Mouse (Mus musculus): Measurements from ENCODE around the gene Zfp758.
"Not testable (repeated sequence)": the region's sequence is repeated elsewhere in the genome, so short reads cannot be mapped to it uniquely, and the experiment has no call there.

Zfp758 gene

DNA sequence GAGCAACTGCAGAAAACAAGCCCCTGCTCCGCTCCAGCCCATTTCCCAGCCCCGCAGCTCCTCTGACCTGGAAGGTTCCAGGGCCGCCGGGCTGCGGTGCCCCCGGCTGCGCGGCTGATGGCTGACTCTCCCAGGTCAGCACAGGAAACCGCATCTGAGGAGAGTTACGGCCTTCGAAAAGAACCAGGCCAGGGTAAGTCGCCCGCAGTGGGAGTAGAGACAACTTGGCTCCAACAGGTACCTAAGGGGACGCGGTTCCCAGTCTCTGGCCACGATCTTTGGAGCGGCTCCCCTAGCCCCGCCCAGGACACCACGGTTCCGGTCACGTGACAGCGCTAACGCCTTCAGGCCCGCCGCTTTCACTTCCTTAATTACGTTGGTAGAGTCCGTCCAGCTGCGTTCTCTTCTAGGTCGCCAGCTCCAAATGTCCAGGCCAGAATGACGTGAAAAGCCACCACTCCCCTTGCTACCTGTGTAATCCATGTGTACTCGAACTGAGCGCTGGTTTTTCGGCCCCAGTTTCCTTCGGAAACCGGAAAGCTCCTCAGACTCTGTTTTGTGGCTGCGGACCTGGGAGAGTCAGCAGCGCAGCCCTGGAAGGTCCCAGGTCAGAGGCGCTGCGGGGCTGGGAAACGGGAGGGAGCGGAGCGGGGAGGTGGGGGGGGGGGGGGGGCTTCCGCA is at the start of gene Zfp758, which contains the start of gene Zfp944:
Gene Zfp758, plus strand, starts transcription at position 353 of the 681 bp plus-strand sequence.
Gene Zfp944, minus strand, starts transcription at position 300 of the 681 bp plus-strand sequence.
- peak; percentile 58 for DNase-seq (ENCODE audit: low spot score)

DNA sequence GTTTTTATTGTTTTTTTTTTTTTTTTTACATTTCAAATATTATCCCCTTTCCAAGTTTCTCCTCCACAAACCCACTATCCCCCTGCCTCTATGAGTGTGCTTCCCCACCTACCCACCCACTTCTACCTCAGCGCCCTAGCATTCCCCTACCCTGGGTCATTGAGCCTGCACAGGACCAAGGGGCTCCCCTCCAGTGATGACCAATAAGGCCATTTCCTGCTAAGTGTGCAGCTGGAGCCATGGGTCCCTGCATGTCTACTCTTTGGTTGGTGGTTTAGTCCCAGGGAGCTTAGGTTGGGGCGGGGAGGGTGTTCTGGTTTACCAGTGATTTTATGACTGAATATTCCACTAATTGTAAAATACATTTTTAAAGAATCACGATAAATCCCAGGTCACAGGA is 47.0 kb upstream of the Zfp758 start:
- not testable (repeated sequence) for DNase-seq (ENCODE audit: low spot score)

DNA sequence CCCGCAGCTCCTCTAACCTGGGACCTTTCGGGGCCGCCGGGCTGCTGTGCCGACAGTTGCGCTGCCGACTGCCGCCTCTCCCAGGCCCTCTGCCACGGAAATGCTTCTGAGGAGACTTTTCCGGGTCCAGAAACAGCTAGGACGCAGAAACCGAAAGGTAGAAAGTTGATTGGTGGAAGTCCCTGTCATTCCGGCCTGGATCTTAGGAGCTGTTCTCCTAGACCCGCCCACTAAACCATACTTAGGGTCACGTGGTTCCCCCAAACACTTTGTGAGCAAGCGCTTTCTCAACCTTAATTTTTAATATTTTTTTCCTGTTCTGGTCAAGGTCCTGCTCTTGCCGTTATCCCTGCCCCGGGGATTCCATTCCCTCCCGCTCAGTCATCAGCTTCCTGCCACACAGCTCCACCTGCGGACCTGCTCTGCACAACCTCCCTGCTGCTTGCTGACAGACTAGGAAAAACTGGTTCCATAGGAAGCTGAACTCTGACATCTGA is 46.5 kb upstream of the Zfp758 start, which contains the start of gene CT030661.1:
Gene CT030661.1, minus strand, starts transcription at position 108 of the 497 bp plus-strand sequence.
- peak; percentile 93 for DNase-seq (ENCODE audit: low spot score)

DNA sequence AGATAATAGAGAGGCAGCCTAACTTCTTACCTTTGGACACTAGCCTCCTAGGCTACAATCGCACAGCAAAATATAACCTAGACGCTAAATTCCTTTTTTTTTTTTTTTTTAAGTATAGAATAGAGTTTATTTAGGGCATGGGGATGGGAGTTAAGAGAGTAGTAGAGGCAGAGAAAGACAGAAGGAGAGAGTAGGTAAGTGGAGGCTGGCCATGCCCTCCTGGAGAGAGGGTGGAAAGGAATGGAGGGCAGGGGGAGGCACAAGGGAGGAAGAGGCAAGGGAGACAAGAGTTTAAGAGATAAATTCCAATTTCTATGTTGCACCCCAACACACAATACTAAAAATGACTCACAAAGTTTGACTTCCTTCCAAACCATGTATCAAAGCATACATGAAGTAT is 46.0 kb upstream of the Zfp758 start:
- DNase-seq (ENCODE audit: low spot score), result not testable (repeated sequence)

DNA sequence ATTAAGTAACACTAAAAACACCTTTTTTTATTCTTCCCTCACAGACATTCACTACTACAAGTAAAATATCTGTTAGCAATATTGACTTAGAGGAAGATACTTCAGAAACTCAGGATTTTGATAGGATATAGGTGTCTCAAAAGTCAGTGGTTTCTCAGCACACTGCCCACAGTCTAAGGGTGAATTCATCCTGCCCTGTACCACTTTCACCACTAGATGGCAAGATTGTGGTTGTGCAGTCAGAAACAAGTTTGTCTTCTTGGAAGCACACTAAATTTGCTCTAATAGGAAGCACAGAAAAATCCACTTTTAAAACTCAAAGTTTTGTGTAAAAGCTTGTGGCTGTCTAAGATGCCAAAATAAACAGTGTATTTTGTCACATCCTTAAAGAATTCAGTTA is 8.5 kb upstream of the Zfp758 start:
- DNase-seq (ENCODE audit: low spot score), result peak; percentile 31

DNA sequence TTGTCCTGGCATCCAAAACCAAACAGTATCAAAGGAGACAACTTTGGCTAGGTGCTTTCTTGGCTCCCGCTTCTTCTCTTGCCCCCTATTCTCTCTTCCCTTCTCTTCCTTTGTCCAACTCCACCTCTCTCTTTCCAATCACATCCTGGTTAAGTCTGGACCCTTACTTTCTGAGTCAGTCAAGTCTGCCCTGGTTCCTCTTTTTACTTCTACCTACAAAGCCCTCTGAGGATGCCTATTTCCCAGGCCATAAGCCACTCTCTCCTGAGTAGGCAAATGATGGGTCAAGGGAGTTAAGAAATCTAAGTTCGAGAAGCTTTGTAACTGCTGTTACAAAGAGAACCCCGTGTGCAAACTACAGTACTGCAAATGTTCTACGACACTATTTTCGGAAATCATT is 681 bp upstream of the Zfp758 start:
- DNase-seq (ENCODE audit: low spot score), result peak; percentile 17

DNA sequence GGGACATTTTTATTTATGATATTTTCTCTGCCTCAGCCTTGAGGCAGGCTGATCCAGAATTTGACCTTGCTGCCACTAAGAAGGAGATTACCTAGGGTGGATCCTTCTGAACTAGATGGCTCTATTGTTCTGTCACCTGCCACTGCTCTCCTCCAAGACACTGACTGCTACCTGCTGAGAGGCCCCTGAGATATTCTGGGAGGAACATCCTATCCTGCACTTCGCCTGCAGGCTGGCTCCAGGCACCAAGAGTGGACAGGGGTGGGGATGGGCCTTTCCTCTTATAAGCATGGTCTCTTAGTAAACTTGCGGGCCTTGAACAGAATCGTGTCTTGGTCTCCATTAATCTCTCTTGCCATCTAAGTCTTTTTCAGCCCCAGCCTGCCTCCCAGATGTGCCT is 2.6 kb downstream of the Zfp758 start:
- no peak for DNase-seq (ENCODE audit: low spot score)

DNA sequence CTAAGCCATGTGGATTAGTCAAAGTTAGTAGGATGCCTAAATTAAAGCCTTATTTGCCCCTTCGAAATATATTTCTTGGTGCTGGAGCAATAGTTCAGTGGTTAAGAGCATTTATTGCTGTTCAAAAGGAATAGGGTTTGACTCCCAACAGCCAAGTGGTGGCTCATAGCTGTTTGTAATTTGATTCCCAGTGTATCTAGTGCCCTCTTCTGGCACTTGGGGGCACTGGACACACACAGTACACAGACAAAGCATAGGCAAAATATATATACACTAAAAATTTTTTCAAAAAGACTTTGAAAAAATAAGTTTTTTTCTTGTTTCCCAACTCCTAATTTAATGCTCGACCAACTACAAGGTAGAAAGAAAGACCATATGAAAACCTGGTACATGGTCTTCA is 49.5 kb downstream of the Zfp758 start:
- peak; percentile 20 for DNase-seq (ENCODE audit: low spot score)

DNA sequence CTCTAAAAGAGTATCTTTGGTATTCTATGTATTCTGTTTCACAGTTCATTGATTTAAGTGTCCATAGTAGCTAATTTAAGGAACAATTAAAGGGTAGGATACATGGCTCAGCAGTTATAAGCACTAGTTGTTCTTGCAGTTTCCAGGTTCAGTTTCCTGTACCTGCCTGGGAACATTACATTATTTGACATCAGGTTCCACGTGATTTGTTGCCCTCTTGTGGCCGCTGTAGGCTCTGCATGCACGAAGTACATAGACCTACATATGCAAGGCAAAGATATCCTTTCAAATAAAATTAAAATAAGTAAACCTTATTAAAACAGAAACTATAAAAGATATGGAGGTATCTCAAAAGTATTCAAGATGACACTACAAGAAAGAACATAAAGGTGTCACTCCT is 56.3 kb downstream of the Zfp758 start:
- peak; percentile 63 for DNase-seq (ENCODE audit: low spot score)

DNA sequence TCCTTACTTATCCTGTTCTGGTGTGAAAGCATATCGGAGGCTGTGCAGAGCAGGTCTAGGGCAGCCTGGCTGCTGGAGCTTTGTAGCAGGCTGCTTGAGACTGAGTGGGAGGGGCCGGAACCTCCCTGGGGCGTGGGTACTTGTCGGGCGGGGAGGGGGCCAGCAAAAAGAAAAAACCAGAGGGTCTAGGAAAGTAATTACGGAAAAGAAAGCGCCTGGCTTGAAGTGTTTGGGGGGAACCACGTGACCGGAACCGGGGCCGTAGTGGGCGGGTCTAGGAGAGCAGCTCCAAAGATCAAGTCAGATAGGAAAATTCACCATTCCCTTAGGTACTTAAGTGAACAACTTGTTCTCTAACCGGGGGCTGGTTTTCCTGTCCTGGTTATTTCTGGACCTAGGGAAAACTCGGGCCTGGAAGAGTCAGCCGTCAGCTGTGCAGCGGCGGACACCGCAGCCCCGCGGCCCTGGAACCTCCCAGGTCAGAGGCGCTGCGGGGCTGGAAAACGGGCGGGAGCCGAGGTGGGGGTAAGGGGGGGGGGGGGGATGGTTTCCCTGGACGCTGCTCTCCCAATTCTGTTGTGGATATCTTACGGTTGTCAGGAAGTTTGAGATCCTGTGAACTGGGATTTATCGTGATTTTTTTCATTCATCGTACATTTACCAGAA is 62.8 kb downstream of the Zfp758 start, which contains the start of gene Zfp946:
Gene Zfp946, plus strand, starts transcription at position 271 of the 666 bp plus-strand sequence.
- DNase-seq (ENCODE audit: low spot score), result peak; percentile 74

DNA sequence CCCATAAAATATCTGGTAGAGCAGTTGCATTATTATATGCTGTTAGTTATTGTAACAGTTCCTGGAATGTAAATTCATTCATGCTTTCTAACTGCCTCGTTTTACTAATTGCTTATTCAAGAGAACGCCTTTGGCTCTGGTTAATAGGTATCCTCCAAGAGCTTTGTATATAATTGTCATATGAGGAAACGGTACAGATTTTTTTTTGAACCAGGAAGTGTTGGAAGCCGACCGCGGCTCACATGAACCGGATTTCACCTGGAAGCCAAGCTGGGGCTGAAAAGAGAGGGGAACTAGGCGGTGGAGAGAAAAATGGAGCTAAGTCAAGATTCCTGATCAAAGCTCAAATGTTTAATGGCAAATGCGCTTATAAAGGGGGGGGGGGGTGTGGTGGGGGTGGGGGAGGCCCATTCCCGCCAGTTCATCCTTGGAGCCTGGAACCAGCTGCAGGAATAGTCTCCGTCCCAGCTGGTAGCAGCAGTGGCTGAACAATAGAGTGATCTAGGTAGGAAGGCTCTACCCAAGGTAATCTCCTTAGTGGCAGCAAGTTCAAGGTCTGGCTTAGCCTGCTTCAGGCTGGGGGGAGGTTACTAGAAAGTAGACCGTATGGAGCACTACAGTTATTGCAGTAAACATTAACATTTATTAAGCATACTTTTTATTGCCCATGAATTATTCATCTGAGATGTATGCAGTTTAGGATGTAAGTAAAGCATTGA is 63.5 kb downstream of the Zfp758 start:
- no peak for DNase-seq (ENCODE audit: low spot score)

Data from c-Kit-positive CD71-positive TER-119-positive erythroid progenitor cells, embryonic 14.5 days (primary cell).